Mouse (Mus musculus) ES-E14 (cell line): ENCODE results near the gene Lrrc14b.

Experiments used
- HCFC1 ChIP-seq: IDR thresholded peaks from 2 replicates; pipeline ENCODE4 v1.6.1; 2012; ENCODE audit warnings: low read length, inconsistent platforms, borderline replicate concordance; ENCODE audit not compliant: insufficient read depth
- ZC3H11A ChIP-seq: IDR thresholded peaks from 2 replicates; pipeline ENCODE4 v1.6.1; 2012; ENCODE audit warnings: low read depth, mild to moderate bottlenecking, inconsistent platforms, low read length, borderline replicate concordance
- ZNF384 ChIP-seq: IDR thresholded peaks from 2 replicates; pipeline ENCODE4 v1.6.1; 2012; ENCODE audit warnings: low read depth, low read length, inconsistent platforms

DNA sequence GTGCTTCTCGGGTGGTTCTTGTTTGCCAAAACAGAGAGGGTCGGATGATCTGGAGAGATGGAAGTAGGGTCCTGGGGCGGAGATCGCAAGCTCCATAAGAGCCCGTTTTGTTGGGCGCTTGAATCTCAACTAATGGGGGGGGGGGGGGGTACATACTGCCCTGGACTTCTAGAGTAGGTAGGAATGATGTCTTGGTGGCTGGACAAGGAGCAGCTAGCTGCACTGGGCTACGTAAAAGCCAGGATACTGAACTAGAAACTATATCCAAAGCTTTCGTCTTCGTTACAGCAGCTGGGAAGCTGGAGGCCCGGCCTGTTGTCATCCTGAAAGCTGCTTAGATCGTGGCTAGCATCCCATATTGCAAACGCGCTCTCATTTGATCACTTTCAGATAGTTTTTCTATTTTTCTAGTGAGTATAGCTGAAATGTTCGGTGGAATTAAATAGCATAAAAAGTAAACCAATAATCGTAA is 13.3 kb downstream of the Lrrc14b start:
- TF ChIP-seq ZC3H11A (no peak), HCFC1 (no peak), ZNF384 (no peak)
